Mouse (Mus musculus) liver, embryonic 14.5 days (tissue): ENCODE data around the gene BC005561.

Source experiments
- CTCF ChIP-seq: IDR thresholded peaks from 2 replicates; pipeline ENCODE4 v1.5.1; 2016; ENCODE audit warnings: antibody characterized with exemption, low read depth, control low read depth
- EP300 ChIP-seq: IDR thresholded peaks from 2 replicates; pipeline ENCODE4 v1.6.1; 2016; ENCODE audit warnings: antibody characterized with exemption, low read depth

DNA sequence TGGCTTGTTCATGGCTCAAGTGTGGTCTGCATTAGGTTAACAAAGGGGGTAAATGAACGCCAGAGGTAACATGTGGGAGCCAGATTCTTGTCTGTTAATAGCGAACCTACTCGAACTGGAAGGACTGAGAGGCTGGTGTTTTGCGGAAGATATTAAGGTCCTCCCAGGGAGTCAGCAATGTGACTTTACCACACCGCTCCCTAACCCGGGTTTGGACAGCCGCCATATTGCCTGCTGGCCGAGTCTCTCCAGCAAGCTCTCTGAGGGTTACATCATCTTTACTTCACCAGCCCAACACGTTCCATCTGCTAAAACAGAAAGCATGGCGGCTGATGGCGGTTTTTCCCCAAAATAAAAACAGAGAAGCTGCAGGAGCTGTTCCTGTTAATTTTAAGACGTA, 42.4 kb upstream of the BC005561 start:
- TF ChIP-seq CTCF: no peak
- TF ChIP-seq EP300: no peak
